Mouse (Mus musculus): ENCODE results near the gene Ttc30a1. TPM values are rescaled to one million over a fixed set of nuclear protein-coding genes. Genes with fewer than 3 reads are reported as not detected.

Ttc30a1 gene
- under 1 TPM; 0.05 to 0.47 TPM for polyA plus RNA-seq (2012; fragmentation: generic; extraction: Trizol)

DNA sequence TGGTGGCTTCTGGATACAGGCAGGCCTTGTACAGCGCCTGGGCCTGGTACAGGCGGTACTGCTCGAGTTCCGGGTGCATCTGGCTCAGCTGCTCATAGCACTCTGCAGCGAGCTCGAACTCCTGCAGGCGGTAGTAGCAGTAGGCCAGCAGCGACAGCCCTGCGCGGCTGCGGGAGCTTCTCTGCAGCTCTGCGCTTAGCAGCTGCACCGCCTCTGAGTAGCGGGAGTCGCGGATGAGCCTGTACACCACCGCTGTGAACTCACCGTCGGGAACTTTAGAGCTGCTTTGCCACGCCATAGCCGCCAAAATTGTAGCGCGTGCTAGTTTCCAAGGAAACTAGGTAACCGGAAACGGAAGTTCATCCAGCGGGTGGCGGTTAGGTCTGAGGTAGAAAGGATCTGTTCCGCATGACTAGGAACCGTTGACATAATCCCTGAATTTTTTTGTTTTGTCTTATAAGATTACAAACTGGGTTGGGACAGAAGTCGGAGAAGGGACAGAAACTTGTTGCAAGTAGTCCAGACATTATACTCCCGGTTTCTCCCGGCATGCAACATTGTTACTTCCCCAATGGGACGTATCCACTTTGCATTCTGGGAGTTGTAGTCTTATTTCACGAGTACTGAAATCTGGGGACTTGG is at the start of gene Ttc30a1:
Gene Ttc30a1 (minus strand): TSS at position 528 of the 642 bp plus-strand sequence.

DNA sequence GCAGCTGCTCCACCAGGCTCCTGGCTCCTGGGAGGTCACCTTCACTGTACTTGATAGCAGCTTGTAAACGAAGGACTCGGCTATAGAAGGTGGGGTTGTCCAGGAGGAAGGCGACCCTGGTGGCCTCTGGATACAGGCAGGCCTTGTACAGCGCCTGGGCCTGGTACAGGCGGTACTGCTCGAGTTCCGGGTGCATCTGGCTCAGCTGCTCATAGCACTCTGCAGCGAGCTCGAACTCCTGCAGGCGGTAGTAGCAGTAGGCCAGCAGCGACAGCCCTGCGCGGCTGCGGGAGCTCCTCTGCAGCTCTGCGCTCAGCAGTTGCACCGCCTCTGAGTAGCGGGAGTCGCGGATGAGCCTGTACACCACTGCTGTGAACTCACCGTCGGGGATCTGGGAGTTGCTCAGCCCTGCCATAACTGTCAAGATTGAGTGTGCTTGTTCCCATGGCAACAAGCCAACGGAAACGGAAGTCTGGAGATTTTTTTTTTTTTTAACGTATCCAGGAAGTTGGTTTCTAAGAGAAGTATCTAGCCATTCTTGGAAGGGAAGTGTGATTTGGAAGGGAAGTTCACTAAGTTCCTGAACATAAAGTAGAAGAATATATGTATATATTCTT is 3.9 kb downstream of the Ttc30a1 start, which contains the start of gene Ttc30a2:
Gene Ttc30a2 (minus strand): TSS at position 419 of the 617 bp plus-strand sequence.

DNA sequence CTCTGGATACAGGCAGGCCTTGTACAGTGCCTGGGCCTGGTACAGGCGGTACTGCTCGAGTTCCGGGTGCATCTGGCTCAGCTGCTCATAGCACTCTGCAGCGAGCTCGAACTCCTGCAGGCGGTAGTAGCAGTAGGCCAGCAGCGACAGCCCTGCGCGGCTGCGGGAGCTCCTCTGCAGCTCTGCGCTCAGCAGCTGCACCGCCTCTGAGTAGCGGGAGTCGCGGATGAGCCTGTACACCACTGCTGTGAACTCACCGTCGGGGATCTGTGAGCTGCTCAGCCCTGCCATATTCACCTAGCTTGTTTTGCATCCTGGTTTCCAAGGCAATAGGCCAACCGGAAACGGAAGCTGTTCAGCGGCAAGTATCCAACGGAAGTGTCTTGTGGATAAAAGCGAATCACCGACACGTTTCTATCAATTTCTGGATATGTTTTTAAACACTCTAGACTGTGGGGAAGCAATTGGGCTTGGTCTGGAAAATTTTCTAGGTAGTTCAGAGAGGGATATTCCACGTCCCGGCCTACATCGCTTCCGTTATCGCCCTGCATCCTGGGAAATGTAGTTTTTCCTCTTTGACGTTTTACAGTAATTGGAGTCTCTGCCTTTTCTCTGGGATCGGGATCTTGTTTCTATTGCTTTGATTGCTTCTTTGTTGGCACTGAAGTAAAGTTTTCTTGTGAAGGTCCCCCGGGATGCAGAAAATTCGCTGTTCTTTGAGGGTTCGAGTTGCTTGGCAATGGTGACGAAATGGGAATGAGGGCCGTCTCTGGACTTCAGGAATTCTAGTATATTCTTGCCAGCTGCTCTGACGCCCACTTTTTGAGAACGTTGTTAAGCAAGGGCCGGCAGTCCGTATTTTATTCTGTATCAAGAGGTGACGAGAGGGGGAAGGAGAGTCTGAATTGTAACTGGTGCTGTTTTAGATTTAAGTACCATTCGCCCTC is 43.4 kb downstream of the Ttc30a1 start, which contains the start of gene Ttc30b:
Gene Ttc30b (minus strand): TSS at position 469 of the 947 bp plus-strand sequence.

Other genes starting within 250 kb of the Ttc30a1 start
- 1 to 10 TPM in 1 of 2 experiments, under 1 TPM in 1; 0.80 to 4.8 TPM for gene Agps, start 149.8 kb downstream of the Ttc30a1 start, polyA plus RNA-seq (2012; fragmentation: generic; extraction: Trizol)
- 1 to 10 TPM in 1 of 2 experiments, under 1 TPM in 1; 0.16 to 4.3 TPM for gene Ttc30b, start 43.4 kb downstream of the Ttc30a1 start, polyA plus RNA-seq (2012; fragmentation: generic; extraction: Trizol)
- not detected for gene Ttc30a2, start 3.8 kb downstream of the Ttc30a1 start, polyA plus RNA-seq (2012; fragmentation: generic; extraction: Trizol)

Data from C3H10T1/2 (cell line).